In genomic region chr7:5061774-5062359, GRCm38 (mm10) we compare ENCODE assay signal across 8 mouse cellular contexts. TPM values are rescaled to one million over a fixed set of nuclear protein-coding genes. Genes with fewer than 3 reads are reported as not detected.
DNase-seq lines count a peak whose midpoint lies in the region; ATAC-seq and TF ChIP-seq lines count a peak whose summit lies in the region.

Gene U2af2 (plus strand): TSS chr7:5062143.

- no peak for TF ChIP-seq CTCF in bone marrow macrophage, adult 2 months (IDR thresholded peaks at IDR 0.05; ENCODE audit: low read depth, low read length)
- TF ChIP-seq CTCF in heart, adult 2 months (IDR thresholded peaks at IDR 0.05) = no peak

- peak; percentile 81 for ATAC-seq in embryonic facial prominence, embryonic 15.5 days (ENCODE audit: insufficient number of reproducible peaks, low FRiP score, low TSS enrichment, low read depth)
- peak; percentile 81 for ATAC-seq in limb, embryonic 14.5 days (ENCODE audit: low FRiP score, low read depth)
- ATAC-seq in midbrain, embryonic 16.5 days = peak; percentile 80

- peak; percentile 95 for DNase-seq in A20 (ENCODE audit: low read depth, low spot score)
- peak; percentile 95 to 96 for DNase-seq in heart, adult 2 months
- DNase-seq in kidney, adult 8-10 months = peak; percentile 91 to 92
- DNase-seq in limb, embryonic 14.5 days (ENCODE audit: low spot score) = peak; percentile 89
- peak; percentile 90 to 98 for DNase-seq in spleen, postnatal 10 days (ENCODE audit: low spot score in 2 of 2)

- intact Hi-C loops in heart, adult 2 months (cut with DNase I) = loop anchor here (1.0 to 10.0 kb wide), 4 partner anchors 47 to 377 kb away; partner anchors contain the start of genes Gm44973, Hspbp1 and Kmt5c

- peaks cover 5% of the 10 kb centered on the region for H3K79me2 ChIP-seq in heart, adult 2 months (replicated peaks; ENCODE audit: control insufficient read depth, insufficient read depth, low read length)

- TF ChIP-seq POLR2A in bone marrow macrophage, adult 2 months (IDR thresholded peaks at IDR 0.05; ENCODE audit: borderline replicate concordance, low read depth, low read length) = no peak
- TF ChIP-seq POLR2A in heart, adult 2 months (IDR thresholded peaks at IDR 0.05; ENCODE audit: insufficient read depth, low read depth, low read length) = peak; percentile 68; the same call in 1 of the 2 replicates
- 0 out of 2 replicates have a peak, but pooled peaks have one; percentile 19 for TF ChIP-seq POLR2A in limb, embryonic 14.5 days (IDR thresholded peaks at IDR 0.05; ENCODE audit: borderline replicate concordance, extremely low read depth, insufficient read depth, insufficient read length)

- no peaks in the 10 kb centered on the region for H3K9me3 ChIP-seq in embryonic facial prominence, embryonic 15.5 days (replicated peaks)
- no peaks in the 10 kb centered on the region for H3K9me3 ChIP-seq in limb, embryonic 14.5 days (ENCODE audit: control insufficient read depth, low read length)
- H3K9me3 ChIP-seq in midbrain, embryonic 16.5 days (replicated peaks; ENCODE audit: control insufficient read depth, low read length, poor library complexity, severe bottlenecking) = no peaks in the 10 kb centered on the region

- under 1% methylated on average over 64 of the region's 65 CpGs for WGBS in embryonic facial prominence, embryonic 15.5 days
- WGBS in heart, adult 2 months = under 1% methylated on average over 56 of the region's 65 CpGs
- WGBS in limb, embryonic 14.5 days = 2% methylated on average over 32 of the region's 65 CpGs
- WGBS in midbrain, embryonic 16.5 days = 0% methylated on average over 62 of the region's 65 CpGs

- peak within 1 kb of the TSS; percentile 98 for H3K27ac ChIP-seq in bone marrow macrophage, adult 2 months (ENCODE audit: insufficient read depth, low read depth, low read length)
- H3K27ac ChIP-seq in embryonic facial prominence, embryonic 15.5 days (replicated peaks) = peak within 1 kb of the TSS; percentile 99
- H3K27ac ChIP-seq in heart, adult 2 months = peak within 1 kb of the TSS; percentile 100
- peak within 1 kb of the TSS; percentile 96 for H3K27ac ChIP-seq in limb, embryonic 14.5 days (replicated peaks; ENCODE audit: low read depth, low read length)
- H3K27ac ChIP-seq in midbrain, embryonic 16.5 days (ENCODE audit: low read length) = peak within 1 kb of the TSS; percentile 99

- no peaks in the 10 kb centered on the region for H3K27me3 ChIP-seq in embryonic facial prominence, embryonic 15.5 days
- peaks cover 2% of the 10 kb centered on the region for H3K27me3 ChIP-seq in heart, adult 2 months (ENCODE audit: control insufficient read depth, insufficient read depth, low read length)
- H3K27me3 ChIP-seq in limb, embryonic 14.5 days (ENCODE audit: control insufficient read depth, insufficient read depth, low read length) = 0 out of 2 replicates have a peak, but pooled peaks cover 4% of the 10 kb centered on the region
- no peaks in the 10 kb centered on the region; the same call in 1 of the 2 replicates for H3K27me3 ChIP-seq in midbrain, embryonic 16.5 days (ENCODE audit: control insufficient read depth, insufficient read depth, low read depth, low read length)

- peak within 1 kb of the TSS; percentile 74 for H3K9ac ChIP-seq in embryonic facial prominence, embryonic 15.5 days
- H3K9ac ChIP-seq in heart, adult 2 months (ENCODE audit: low read depth, low read length) = peak within 1 kb of the TSS; percentile 90
- H3K9ac ChIP-seq in limb, embryonic 14.5 days (ENCODE audit: low read depth, low read length, severe bottlenecking) = peak within 1 kb of the TSS; percentile 83
- peak within 1 kb of the TSS; percentile 84 for H3K9ac ChIP-seq in midbrain, embryonic 16.5 days (ENCODE audit: low read depth, low read length)

- H3K36me3 ChIP-seq in embryonic facial prominence, embryonic 15.5 days = peaks cover 8% of the 10 kb centered on the region; the same call in 1 of the 2 replicates
- peaks cover 16% of the 10 kb centered on the region for H3K36me3 ChIP-seq in heart, adult 2 months (ENCODE audit: control insufficient read depth, insufficient read depth, low read length)
- peaks cover 16% of the 10 kb centered on the region for H3K36me3 ChIP-seq in limb, embryonic 14.5 days (ENCODE audit: control insufficient read depth, insufficient read depth, low read length)
- peaks cover 6% of the 10 kb centered on the region; the same call in 1 of the 2 replicates for H3K36me3 ChIP-seq in midbrain, embryonic 16.5 days (ENCODE audit: control insufficient read depth, insufficient read depth, low read length)

- H3K4me1 ChIP-seq in bone marrow macrophage, adult 2 months (ENCODE audit: control insufficient read depth, insufficient read depth, low read length) = peaks cover 47% of the 10 kb centered on the region
- peaks cover 60% of the 10 kb centered on the region for H3K4me1 ChIP-seq in embryonic facial prominence, embryonic 15.5 days
- H3K4me1 ChIP-seq in heart, adult 2 months (ENCODE audit: control insufficient read depth, insufficient read depth, low read length) = peaks cover 6% of the 10 kb centered on the region
- peaks cover 20% of the 10 kb centered on the region for H3K4me1 ChIP-seq in limb, embryonic 14.5 days (ENCODE audit: control insufficient read depth, insufficient read depth, low read length)
- H3K4me1 ChIP-seq in midbrain, embryonic 16.5 days (ENCODE audit: control insufficient read depth, insufficient read depth, low read length) = peaks cover 51% of the 10 kb centered on the region

- peak within 1 kb of the TSS; percentile 92 for H3K4me3 ChIP-seq in bone marrow macrophage, adult 2 months (ENCODE audit: insufficient read depth, low read length)
- peak within 1 kb of the TSS; percentile 77 for H3K4me3 ChIP-seq in embryonic facial prominence, embryonic 15.5 days (replicated peaks)
- H3K4me3 ChIP-seq in heart, adult 2 months = peak within 1 kb of the TSS; percentile 93
- H3K4me3 ChIP-seq in limb, embryonic 14.5 days (replicated peaks; ENCODE audit: low read length) = peak within 1 kb of the TSS; percentile 64
- peak within 1 kb of the TSS; percentile 61 for H3K4me3 ChIP-seq in midbrain, embryonic 16.5 days (ENCODE audit: low read depth, low read length)

- H3K4me2 ChIP-seq in embryonic facial prominence, embryonic 15.5 days (replicated peaks) = peak within 1 kb of the TSS; percentile 84
- peak within 1 kb of the TSS; percentile 82 for H3K4me2 ChIP-seq in limb, embryonic 14.5 days (replicated peaks; ENCODE audit: low read depth, low read length, severe bottlenecking)
- H3K4me2 ChIP-seq in midbrain, embryonic 16.5 days (ENCODE audit: low read length) = peak within 1 kb of the TSS; percentile 83

- TF ChIP-seq EP300 in heart, adult 2 months (IDR thresholded peaks at IDR 0.05; ENCODE audit: insufficient read depth, low read depth, low read length) = no peak

RNA-seq across cellular contexts. Expression of gene U2af2, which starts in this region (rescaled TPM):
- 151 and 160 TPM in 2 replicates for polyA plus RNA-seq in bone marrow macrophage, adult 2 months (2012; ENCODE audit: insufficient read depth, insufficient read length, missing spikeins)
- polyA plus RNA-seq in embryonic facial prominence, embryonic 15.5 days (2015; fragmentation: Nextera tagmentation; extraction: Ambion mirVana) = 116 and 124 TPM in 2 replicates
- 10 to 100 TPM; 65.6 to 68.5 TPM for total RNA-seq in heart, adult 2 months (2021)
- polyA plus RNA-seq in heart, adult 2 months (2012; rRNA removed) = 84.4 and 118 TPM in 2 replicates
- 431 and 479 TPM in 2 replicates for polyA plus RNA-seq in limb, embryonic 14.5 days (2012; rRNA removed)
- 123 and 128 TPM in 2 replicates for polyA plus RNA-seq in limb, embryonic 14.5 days (2014; fragmentation: Nextera tagmentation; extraction: Ambion mirVana)
- 96.7 and 103 TPM in 2 replicates for polyA plus RNA-seq in midbrain, embryonic 16.5 days (2015; fragmentation: Nextera tagmentation; extraction: Ambion mirVana)

Comparison
In these comparisons a context has a peak if more than half of its experiments do, and no peak if none do; other contexts are left out.
1. Peak in every context shown above with its lines: DNase-seq, ATAC-seq, H3K4me3 ChIP-seq and H3K27ac ChIP-seq.